Comparison of ENCODE assay signal across 8 mouse cellular contexts in the genomic region with DNA sequence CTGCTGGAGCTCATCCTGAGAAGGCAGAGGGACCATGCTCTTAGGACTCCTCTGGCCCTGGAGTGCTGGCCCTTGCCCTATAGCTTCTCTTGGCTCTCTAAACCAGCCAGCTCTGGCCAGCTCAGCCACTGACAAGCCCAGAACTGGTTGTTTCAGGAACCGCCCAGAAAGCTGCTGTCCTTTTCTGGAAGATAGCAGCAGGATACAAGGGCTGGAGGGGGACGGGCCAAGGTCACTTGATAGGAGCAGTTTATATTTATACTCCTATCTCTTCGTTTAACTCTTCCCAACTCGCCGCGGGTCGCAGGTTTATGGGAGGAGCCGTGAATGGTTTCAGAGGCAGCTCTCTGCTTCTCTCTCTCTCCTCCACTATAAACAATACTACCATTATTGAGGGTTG. TPM values are rescaled to one million over a fixed set of nuclear protein-coding genes. Genes with fewer than 3 reads are reported as not detected.
DNase-seq lines count a peak whose midpoint lies in the region; ATAC-seq lines count a peak whose summit lies in the region.

No protein-coding gene starts in this region.

- H3K9me3 ChIP-seq in forebrain, embryonic 14.5 days (replicated peaks; ENCODE audit: control insufficient read depth, low read length) = no peaks in the 10 kb centered on the region
- no peaks in the 10 kb centered on the region for H3K9me3 ChIP-seq in hindbrain, embryonic 16.5 days (ENCODE audit: control insufficient read depth, low read length)
- H3K9me3 ChIP-seq in liver, embryonic 13.5 days (replicated peaks) = no peaks in the 10 kb centered on the region
- no peaks in the 10 kb centered on the region for H3K9me3 ChIP-seq in stomach, embryonic 15.5 days

- H3K27ac ChIP-seq in forebrain, embryonic 14.5 days (ENCODE audit: low read depth, low read length) = peak overlapping the region; percentile 86; the same call in 1 of the 2 replicates
- no peak overlapping the region for H3K27ac ChIP-seq in hindbrain, embryonic 16.5 days (ENCODE audit: low read depth, low read length)
- H3K27ac ChIP-seq in liver, embryonic 13.5 days = peak overlapping the region; percentile 87
- peak overlapping the region; percentile 91 for H3K27ac ChIP-seq in stomach, embryonic 15.5 days

- H3K4me1 ChIP-seq in forebrain, embryonic 14.5 days (ENCODE audit: control insufficient read depth, insufficient read depth, low read length) = peaks cover 34% of the 10 kb centered on the region
- peaks cover 22% of the 10 kb centered on the region for H3K4me1 ChIP-seq in hindbrain, embryonic 16.5 days (ENCODE audit: control insufficient read depth, insufficient read depth, low read depth, low read length)
- H3K4me1 ChIP-seq in liver, embryonic 13.5 days (replicated peaks) = peaks cover 93% of the 10 kb centered on the region
- H3K4me1 ChIP-seq in stomach, embryonic 15.5 days = peaks cover 24% of the 10 kb centered on the region

- 12% methylated on average over 8 of the region's 8 CpGs for WGBS in forebrain, embryonic 14.5 days
- WGBS in hindbrain, embryonic 16.5 days = 22% methylated on average over 8 of the region's 8 CpGs
- 4% methylated on average over 8 of the region's 8 CpGs for WGBS in liver, embryonic 13.5 days (ENCODE audit: insufficient replicate concordance)
- 19% methylated on average over 8 of the region's 8 CpGs for WGBS in stomach, embryonic 15.5 days

- peak overlapping the region; percentile 69 for H3K4me2 ChIP-seq in forebrain, embryonic 14.5 days (ENCODE audit: low read length)
- peak overlapping the region; percentile 77 for H3K4me2 ChIP-seq in hindbrain, embryonic 16.5 days (ENCODE audit: low read length)
- peak overlapping the region; percentile 92 for H3K4me2 ChIP-seq in liver, embryonic 13.5 days
- peak overlapping the region; percentile 85 for H3K4me2 ChIP-seq in stomach, embryonic 15.5 days

- H3K27me3 ChIP-seq in forebrain, embryonic 14.5 days (replicated peaks; ENCODE audit: control insufficient read depth, insufficient read depth, low read length) = no peaks in the 10 kb centered on the region
- H3K27me3 ChIP-seq in hindbrain, embryonic 16.5 days (replicated peaks; ENCODE audit: control insufficient read depth, insufficient read depth, low read length) = no peaks in the 10 kb centered on the region
- H3K27me3 ChIP-seq in liver, embryonic 13.5 days = peaks cover 6% of the 10 kb centered on the region; the same call in 1 of the 2 replicates
- no peaks in the 10 kb centered on the region for H3K27me3 ChIP-seq in stomach, embryonic 15.5 days (replicated peaks)

- H3K9ac ChIP-seq in forebrain, embryonic 14.5 days (ENCODE audit: low read length) = peak overlapping the region; percentile 74
- no peak overlapping the region; the same call in 1 of the 2 replicates for H3K9ac ChIP-seq in hindbrain, embryonic 16.5 days (ENCODE audit: low read depth, low read length)
- H3K9ac ChIP-seq in liver, embryonic 13.5 days = peak overlapping the region; percentile 82
- H3K9ac ChIP-seq in stomach, embryonic 15.5 days = peak overlapping the region; percentile 42; the same call in 1 of the 2 replicates

- ATAC-seq in forebrain, embryonic 14.5 days = no peak
- no peak for ATAC-seq in hindbrain, embryonic 16.5 days
- peak; percentile 88 for ATAC-seq in liver, embryonic 13.5 days (ENCODE audit: low read depth)
- peak; percentile 38 for ATAC-seq in stomach, embryonic 15.5 days (ENCODE audit: insufficient read depth, low FRiP score, low read depth)

- peak overlapping the region; percentile 43 for H3K4me3 ChIP-seq in forebrain, embryonic 14.5 days (ENCODE audit: low read depth, low read length)
- peak overlapping the region; percentile 57 for H3K4me3 ChIP-seq in hindbrain, embryonic 16.5 days (ENCODE audit: low read length)
- H3K4me3 ChIP-seq in liver, embryonic 13.5 days (replicated peaks) = peak overlapping the region; percentile 70
- H3K4me3 ChIP-seq in stomach, embryonic 15.5 days (replicated peaks) = peak overlapping the region; percentile 64

- peak; percentile 94 for DNase-seq in ES-CJ7 (ENCODE audit: low read depth, low spot score)
- peak; percentile 93 for DNase-seq in adrenal gland, adult 2 months
- DNase-seq in forebrain, embryonic 14.5 days (ENCODE audit: low spot score) = no peak
- peak; percentile 83 for DNase-seq in liver, embryonic 13.5 days
- no peak for DNase-seq in frontal cortex, adult 2 months (ENCODE audit: extremely low spot score in 1 of 2, low spot score in 1 of 2)
- DNase-seq in layer of hippocampus, adult 11-12 months (ENCODE audit: low spot score) = no peak

- no peaks in the 10 kb centered on the region for H3K36me3 ChIP-seq in forebrain, embryonic 14.5 days (ENCODE audit: control insufficient read depth, insufficient read depth, low read length)
- H3K36me3 ChIP-seq in hindbrain, embryonic 16.5 days (ENCODE audit: control insufficient read depth, insufficient read depth, low read length) = no peaks in the 10 kb centered on the region
- no peaks in the 10 kb centered on the region for H3K36me3 ChIP-seq in liver, embryonic 13.5 days
- H3K36me3 ChIP-seq in stomach, embryonic 15.5 days = no peaks in the 10 kb centered on the region

RNA-seq across cellular contexts. Expression of gene Sema4b, which starts 0.6 kb away (rescaled TPM):
- 10 to 100 TPM; 57.7 to 66.4 TPM for total RNA-seq in adrenal gland, adult 2 months (2021)
- polyA plus RNA-seq in adrenal gland, adult 2 months (2012; rRNA removed) = 55.1 and 65.8 TPM in 2 replicates
- polyA plus RNA-seq in forebrain, embryonic 14.5 days (2014; fragmentation: Nextera tagmentation; extraction: Ambion mirVana) = 11.6 and 12.8 TPM in 2 replicates
- polyA plus RNA-seq in hindbrain, embryonic 16.5 days (2015; fragmentation: Nextera tagmentation; extraction: Ambion mirVana) = 21.1 and 24.3 TPM in 2 replicates
- polyA plus RNA-seq in liver, embryonic 13.5 days (2015; fragmentation: Nextera tagmentation; extraction: Ambion mirVana) = 13.1 and 14.1 TPM in 2 replicates
- 22.1 and 23.8 TPM in 2 replicates for polyA plus RNA-seq in stomach, embryonic 15.5 days (2015; fragmentation: Nextera tagmentation; extraction: Ambion mirVana)
- polyA plus RNA-seq in frontal cortex, adult 2 months (2012; rRNA removed) = 15.9 and 16.9 TPM in 2 replicates

RNA-seq across cellular contexts. Expression of gene Cib1, which starts 46.6 kb away (rescaled TPM):
- 10 to 100 TPM; 66.7 to 75.3 TPM for total RNA-seq in adrenal gland, adult 2 months (2021)
- polyA plus RNA-seq in adrenal gland, adult 2 months (2012; rRNA removed) = 110 and 126 TPM in 2 replicates
- 32.7 and 38.5 TPM in 2 replicates for polyA plus RNA-seq in forebrain, embryonic 14.5 days (2014; fragmentation: Nextera tagmentation; extraction: Ambion mirVana)
- polyA plus RNA-seq in hindbrain, embryonic 16.5 days (2015; fragmentation: Nextera tagmentation; extraction: Ambion mirVana) = 42.4 and 42.6 TPM in 2 replicates
- 91.0 and 102 TPM in 2 replicates for polyA plus RNA-seq in liver, embryonic 13.5 days (2015; fragmentation: Nextera tagmentation; extraction: Ambion mirVana)
- polyA plus RNA-seq in stomach, embryonic 15.5 days (2015; fragmentation: Nextera tagmentation; extraction: Ambion mirVana) = 157 and 158 TPM in 2 replicates
- 31.0 and 32.0 TPM in 2 replicates for polyA plus RNA-seq in frontal cortex, adult 2 months (2012; rRNA removed)

RNA-seq across cellular contexts. Expression of gene Gdpgp1, which starts 46.6 kb away (rescaled TPM):
- total RNA-seq in adrenal gland, adult 2 months (2021) = 1 to 10 TPM; 3.6 to 4.6 TPM
- polyA plus RNA-seq in adrenal gland, adult 2 months (2012; rRNA removed) = 2.6 and 2.9 TPM in 2 replicates
- 2.1 and 2.7 TPM in 2 replicates for polyA plus RNA-seq in forebrain, embryonic 14.5 days (2014; fragmentation: Nextera tagmentation; extraction: Ambion mirVana)
- polyA plus RNA-seq in hindbrain, embryonic 16.5 days (2015; fragmentation: Nextera tagmentation; extraction: Ambion mirVana) = 4.5 and 4.9 TPM in 2 replicates
- polyA plus RNA-seq in liver, embryonic 13.5 days (2015; fragmentation: Nextera tagmentation; extraction: Ambion mirVana) = 2.4 and 3.0 TPM in 2 replicates
- polyA plus RNA-seq in stomach, embryonic 15.5 days (2015; fragmentation: Nextera tagmentation; extraction: Ambion mirVana) = 5.2 and 5.3 TPM in 2 replicates
- 2.8 and 3.2 TPM in 2 replicates for polyA plus RNA-seq in frontal cortex, adult 2 months (2012; rRNA removed)

Comparison
In these comparisons a context has a peak if more than half of its experiments do, and no peak if none do; other contexts are left out.
1. DNase-seq: peak in ES-CJ7 (single experiment), adrenal gland, adult 2 months (single experiment) and liver, embryonic 13.5 days (single experiment); none in forebrain, embryonic 14.5 days (single experiment), frontal cortex, adult 2 months (0 of 2) and layer of hippocampus, adult 11-12 months (single experiment).
2. ATAC-seq: peak in liver, embryonic 13.5 days (single experiment) and stomach, embryonic 15.5 days (single experiment); none in forebrain, embryonic 14.5 days (single experiment) and hindbrain, embryonic 16.5 days (single experiment).
3. Peak in every context shown above with its lines, with median percentiles within 50 percentile points of each other: H3K4me2 ChIP-seq and H3K4me3 ChIP-seq.